In the genomic region with DNA sequence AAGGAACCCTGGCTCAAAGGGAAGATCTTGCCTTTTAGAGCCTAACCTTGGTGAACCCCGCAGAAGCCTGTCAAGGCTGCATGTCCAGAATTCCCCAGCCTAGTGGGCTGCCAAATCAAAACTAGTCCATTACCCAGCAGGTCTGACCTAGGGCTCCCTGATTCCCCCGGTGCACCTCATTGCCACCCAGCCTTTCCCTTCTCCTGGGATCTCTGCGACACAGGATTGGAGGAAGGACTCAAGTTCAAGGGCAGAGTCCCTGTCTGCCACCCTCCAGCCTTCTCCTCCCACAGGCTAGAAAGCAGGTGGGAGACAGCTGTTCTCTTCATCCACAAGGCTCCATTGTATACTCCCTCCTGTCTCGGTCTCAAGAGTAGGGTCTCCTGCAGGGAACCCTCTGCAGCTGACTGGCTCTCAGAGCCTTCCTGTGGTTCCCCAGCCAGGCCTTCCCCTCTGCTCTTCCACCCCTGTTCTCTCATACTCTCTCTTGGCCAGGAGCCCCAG, we compare ENCODE assay signal across 24 mouse cellular contexts. TPM values are rescaled to one million over a fixed set of nuclear protein-coding genes. Genes with fewer than 3 reads are reported as not detected.
A peak's percentile ranks its signal among the peaks of the same experiment; 100 is the strongest.
DNase-seq lines count a peak whose midpoint lies in the region; TF ChIP-seq lines count a peak whose summit lies in the region.
"Had no signal": no experiment of that assay in that cellular context is flagged by ENCODE, and none has a peak within 500 bp of the region (broad histone marks: within the 10 kb centered on the region; RNA-seq: fewer than 3 reads in every experiment).

No protein-coding gene starts in this region.

- peak in 1 of 2 experiments; percentile 35 for DNase-seq in heart, adult 2 months
- DNase-seq in heart, postnatal 36 days: no peak
- DNase-seq in layer of hippocampus, adult 2 months (ENCODE audit: low spot score in 2 of 2): no peak
- no peak for DNase-seq in layer of hippocampus, adult 9-11 months
- DNase-seq in cerebellum, adult 11-12 months: no peak
- DNase-seq: cerebellum, adult 2 months; cerebellum, postnatal 36 days; gastrocnemius, postnatal 25 days; right cerebral cortex, adult 18-20 months; spleen, adult 18-20 months had no signal

- intact Hi-C loops in heart, adult 2 months (cut with DNase I): no loop called here
- intact Hi-C loops in heart, postnatal 36 days (cut with DNase I): no loop called here

- H3K27me3 ChIP-seq in heart, adult 2 months (ENCODE audit: control insufficient read depth, insufficient read depth, low read length): no peaks in the 10 kb centered on the region
- peaks cover 51% of the 10 kb centered on the region for H3K27me3 ChIP-seq in E14TG2a.4 (ENCODE audit: insufficient read depth, low read length)
- H3K27me3 ChIP-seq: hindbrain, embryonic 15.5 days had no signal

- peaks cover 48% of the 10 kb centered on the region for H3K4me1 ChIP-seq in heart, adult 2 months (ENCODE audit: control insufficient read depth, insufficient read depth, low read length)
- H3K4me1 ChIP-seq in E14TG2a.4 (replicated peaks; ENCODE audit: low read depth, low read length): peaks cover 40% of the 10 kb centered on the region
- peaks cover 58% of the 10 kb centered on the region for H3K4me1 ChIP-seq in brown adipose tissue, adult 24 weeks (ENCODE audit: control insufficient read depth, insufficient read depth, insufficient read length, low read length)

- 0 out of 2 replicates have a peak, but pooled peaks cover 1% of the 10 kb centered on the region for H3K79me2 ChIP-seq in heart, adult 2 months (replicated peaks; ENCODE audit: control insufficient read depth, insufficient read depth, low read length)

- peak overlapping the region; percentile 32 for H3K9ac ChIP-seq in heart, adult 2 months (ENCODE audit: low read depth, low read length)
- H3K9ac ChIP-seq: forebrain, embryonic 12.5 days; hindbrain, embryonic 15.5 days; limb, embryonic 12.5 days; liver, embryonic 15.5 days; midbrain, embryonic 12.5 days; neural tube, embryonic 13.5 days had no signal

- H3K9me3 ChIP-seq in E14TG2a.4 (ENCODE audit: low read length): peaks cover 10% of the 10 kb centered on the region; the same call in 1 of the 2 replicates
- H3K9me3 ChIP-seq: embryonic facial prominence, embryonic 10.5 days; forebrain, embryonic 12.5 days; heart, embryonic 10.5 days; hindbrain, embryonic 15.5 days; limb, embryonic 12.5 days; liver, embryonic 15.5 days; midbrain, embryonic 12.5 days; neural tube, embryonic 13.5 days had no signal

- H3K36me3 ChIP-seq in heart, adult 2 months (ENCODE audit: control insufficient read depth, insufficient read depth, low read length): peaks cover 7% of the 10 kb centered on the region
- no peaks in the 10 kb centered on the region for H3K36me3 ChIP-seq in E14TG2a.4 (ENCODE audit: insufficient read depth, low read length)
- H3K36me3 ChIP-seq: embryonic facial prominence, embryonic 10.5 days; forebrain, embryonic 12.5 days; heart, embryonic 10.5 days; hindbrain, embryonic 15.5 days; limb, embryonic 12.5 days; liver, embryonic 15.5 days; midbrain, embryonic 12.5 days; neural tube, embryonic 13.5 days had no signal

- no peak for TF ChIP-seq POLR2A in heart, adult 2 months (IDR thresholded peaks at IDR 0.05; ENCODE audit: insufficient read depth, low read depth, low read length)

- peak overlapping the region; percentile 23; the same call in 1 of the 2 replicates for H3K4me3 ChIP-seq in heart, adult 2 months
- H3K4me3 ChIP-seq in layer of hippocampus, adult 2 months: no peak overlapping the region; the same call in 1 of the 2 replicates
- 0 out of 2 replicates have a peak overlapping the region, but pooled peaks have one; percentile 3 for H3K4me3 ChIP-seq in E14TG2a.4 (replicated peaks; ENCODE audit: low read length)
- H3K4me3 ChIP-seq in brown adipose tissue, adult 24 weeks (ENCODE audit: insufficient read depth, low read depth, low read length): no peak overlapping the region
- H3K4me3 ChIP-seq: embryonic facial prominence, embryonic 10.5 days; forebrain, embryonic 12.5 days; heart, embryonic 10.5 days; hindbrain, embryonic 15.5 days; limb, embryonic 12.5 days; liver, embryonic 15.5 days; midbrain, embryonic 12.5 days; neural tube, embryonic 13.5 days had no signal

- TF ChIP-seq CTCF in heart, adult 2 months (IDR thresholded peaks at IDR 0.05): no peak
- no peak for TF ChIP-seq CTCF in layer of hippocampus, adult 2 months (conservative IDR thresholded peaks at IDR 0.05)
- TF ChIP-seq CTCF in E14TG2a.4 (conservative IDR thresholded peaks at IDR 0.05; ENCODE audit: low read length): no peak

- H3K27ac ChIP-seq in heart, adult 2 months: peak overlapping the region; percentile 77
- H3K27ac ChIP-seq in layer of hippocampus, adult 2 months: peak overlapping the region; percentile 86
- peak overlapping the region; percentile 91 for H3K27ac ChIP-seq in brown adipose tissue, adult 24 weeks (replicated peaks; ENCODE audit: low read depth, low read length)
- H3K27ac ChIP-seq: embryonic facial prominence, embryonic 10.5 days; forebrain, embryonic 12.5 days; heart, embryonic 10.5 days; hindbrain, embryonic 15.5 days; limb, embryonic 12.5 days; liver, embryonic 15.5 days; midbrain, embryonic 12.5 days; neural tube, embryonic 13.5 days had no signal

- 42% methylated on average over 4 of the region's 4 CpGs for WGBS in heart, adult 2 months

- TF ChIP-seq EP300 in heart, adult 2 months (IDR thresholded peaks at IDR 0.05; ENCODE audit: insufficient read depth, low read depth, low read length): no peak

RNA-seq across cellular contexts. Expression of a gene that starts 36.8 kb away (rescaled TPM):
- total RNA-seq in heart, adult 2 months (2021): 10 to 100 TPM; 56.0 to 57.1 TPM
- polyA plus RNA-seq in heart, adult 2 months (2012; rRNA removed): 41.6 and 57.0 TPM in 2 replicates
- total RNA-seq in heart, postnatal 36 days (2021): 10 to 100 TPM; 51.8 to 74.3 TPM
- total RNA-seq in layer of hippocampus, adult 2 months (2021): 100 to 1,000 TPM; 300 to 318 TPM
- polyA plus RNA-seq in brown adipose tissue, adult 24 weeks (2012; ENCODE audit: insufficient read depth, insufficient read length, missing spikeins): 2.6 and 12.2 TPM in 2 replicates

RNA-seq across cellular contexts. Expression of a gene that starts 47.6 kb away (rescaled TPM):
- not detected for total RNA-seq in heart, adult 2 months (2021)
- not detected in 2 replicates for polyA plus RNA-seq in heart, adult 2 months (2012; rRNA removed)
- total RNA-seq in heart, postnatal 36 days (2021): not detected
- total RNA-seq in layer of hippocampus, adult 2 months (2021): 1 to 10 TPM in 1 of 2 experiments, not detected in 1; 2.4 TPM
- 16.1 TPM in 1 of 2 replicates, not detected in the other for polyA plus RNA-seq in brown adipose tissue, adult 24 weeks (2012; ENCODE audit: insufficient read depth, insufficient read length, missing spikeins)
- total RNA-seq: adrenal gland, postnatal 14 days had no signal
- polyA plus RNA-seq: embryonic facial prominence, embryonic 10.5 days; forebrain, embryonic 12.5 days; heart, embryonic 10.5 days; hindbrain, embryonic 15.5 days; intestine, postnatal 0 days; limb, embryonic 12.5 days; liver, embryonic 15.5 days; midbrain, embryonic 12.5 days; neural tube, embryonic 13.5 days; thymus, postnatal 0 days; urinary bladder, adult 2 months had no signal

Comparison
In these comparisons a context has a peak if more than half of its experiments do, and no peak if none do; other contexts are left out.
1. H3K4me3 ChIP-seq: peak in heart, adult 2 months (single experiment) and E14TG2a.4 (single experiment); none in layer of hippocampus, adult 2 months (single experiment) and brown adipose tissue, adult 24 weeks (single experiment).
2. RNA of a gene that starts 36.8 kb away (total RNA-seq): 300 to 318 TPM in layer of hippocampus, adult 2 months; 51.8 to 74.3 TPM in heart, postnatal 36 days and 56.0 to 57.1 TPM in heart, adult 2 months; every median in the first group is over 4 times any median in the second.
3. Peak in every context shown above with its lines, with median percentiles within 50 percentile points of each other: H3K27ac ChIP-seq.